Mouse (Mus musculus) kidney, adult 2 months (tissue): ENCODE measurements around the gene Ly6g6e.

ENCODE experiments used
- CTCF ChIP-seq: fragments of 200-500 bp; conservative IDR thresholded peaks from 2 replicates; pipeline ENCODE4 v1.5.1; 2011; ENCODE audit warnings: low read depth, mild to moderate bottlenecking, control low read depth, low read length, moderate library complexity, mixed read lengths; ENCODE audit not compliant: insufficient read depth, insufficient read length
- POLR2A ChIP-seq: fragments of 200-500 bp; IDR thresholded peaks from one replicate; pipeline ENCODE4 v1.6.1; 2011; ENCODE audit warnings: low read depth, low read length, control low read depth

DNA sequence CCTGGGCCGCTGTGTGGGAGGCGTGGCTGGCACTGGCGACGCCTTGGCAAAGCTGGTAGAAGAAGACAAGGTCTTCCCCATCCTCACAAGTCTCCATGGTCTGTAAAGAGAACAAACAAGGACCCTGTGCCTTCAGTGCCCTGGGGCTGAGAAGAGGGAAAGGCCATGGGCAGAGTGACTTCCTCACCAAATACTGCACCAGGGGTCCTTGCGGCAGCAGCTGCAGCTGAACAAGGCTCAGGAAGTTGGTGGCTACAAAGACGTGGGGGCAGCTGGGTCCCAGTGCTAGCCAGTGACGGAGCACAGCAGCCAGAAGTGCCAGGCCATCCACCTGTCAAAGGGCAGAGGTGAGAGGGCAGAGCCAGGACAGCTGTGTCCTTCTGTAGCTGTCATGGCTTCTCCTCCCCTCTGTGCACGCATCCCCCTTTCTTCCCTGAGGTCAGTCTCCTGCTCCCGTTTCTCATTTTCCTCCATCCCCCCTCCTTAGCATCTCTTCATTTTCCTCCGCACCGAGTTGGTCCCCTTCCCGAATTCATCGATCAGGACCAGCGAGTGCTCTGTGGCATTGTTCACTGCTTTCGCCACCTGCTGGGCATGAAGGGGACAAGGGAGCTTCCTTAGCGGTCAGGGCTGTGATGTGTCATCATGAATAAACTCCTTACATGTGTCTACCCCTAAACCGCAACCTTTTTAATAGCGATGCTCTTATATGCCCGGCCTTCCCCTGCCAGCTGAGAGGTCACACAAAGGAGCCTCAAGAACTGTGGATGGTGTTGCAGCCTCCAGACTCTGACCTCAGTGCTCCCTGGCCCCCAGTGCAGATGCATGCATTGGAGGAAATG is 46.8 kb upstream of the Ly6g6e start:
- no peak for TF ChIP-seq POLR2A
- peak; percentile 71 for TF ChIP-seq CTCF
